Mouse (Mus musculus) gastrocnemius, adult 18-20 months (tissue): ENCODE data around the gene Obsl1. TPM values are rescaled to one million over a fixed set of nuclear protein-coding genes. Genes with fewer than 3 reads are reported as not detected.

Source experiments
- DNase-seq: peaks from one replicate; pipeline ENCODE4 v3.0.0; 2021; ENCODE audit warnings: low spot score
- total RNA-seq, 2 experiments: library from RNA; stranded (reverse); gene quantifications; 2 replicates each; pipeline ENCODE4 v1.2.3; 2021

The Obsl1 gene
- total RNA-seq, 2 experiments from 2014 or later = 25.0 to 30.0 TPM

- DNase-seq = peak; percentile 89
Observed at GRCm38 (mm10) chr1:75435475-75436328, 70.5 kb downstream of the Obsl1 start, which contains the start of gene Gmppa. Gene Gmppa, plus strand, starts transcription at chr1:75435930.

Other genes starting within 250 kb of the Obsl1 start
- gene Ptprn, start 241.9 kb downstream of the Obsl1 start, total RNA-seq = not detected
- not detected for gene Resp18, start 228.0 kb downstream of the Obsl1 start, total RNA-seq
- 10 to 100 TPM; 42.4 to 47.6 TPM for gene Dnpep, start 188.5 kb downstream of the Obsl1 start, total RNA-seq
- gene Des, start 146.1 kb downstream of the Obsl1 start, total RNA-seq = 1,000 to 10,000 TPM; 2,427 to 2,600 TPM
- 100 to 1,000 TPM; 255 to 257 TPM for gene Speg, start 131.2 kb downstream of the Obsl1 start, total RNA-seq
- 10 to 100 TPM; 37.3 to 44.6 TPM for gene Gmppa, start 70.5 kb downstream of the Obsl1 start, total RNA-seq
- gene Asic4, start 56.0 kb downstream of the Obsl1 start, total RNA-seq = not detected
- 1 to 10 TPM; 3.7 to 4.4 TPM for gene Chpf, start 27.1 kb downstream of the Obsl1 start, total RNA-seq
- gene Tmem198, start 26.9 kb downstream of the Obsl1 start, total RNA-seq = under 1 TPM in 1 of 2 experiments, not detected in 1; 0.36 TPM
- gene Inha, start 625 bp upstream of the Obsl1 start, total RNA-seq = 1 to 10 TPM; 1.1 to 1.7 TPM
- 1 to 10 TPM; 7.1 to 7.9 TPM for gene Stk11ip, start 15.1 kb upstream of the Obsl1 start, total RNA-seq
- 1 to 10 TPM; 6.0 to 9.2 TPM for gene Slc4a3, start 39.8 kb upstream of the Obsl1 start, total RNA-seq